Mouse (Mus musculus) ovary, adult 18-20 months (tissue): Measurements from ENCODE around the gene Dpp9.
"Not testable (repeated sequence)": the region's sequence is repeated elsewhere in the genome, so short reads cannot be mapped to it uniquely, and the experiment has no call there.

Experiments used
- DNase-seq: peaks from one replicate; pipeline ENCODE4 v3.0.0; 2022; ENCODE audit warnings: low spot score, mixed read lengths

Gene Dpp9

DNA sequence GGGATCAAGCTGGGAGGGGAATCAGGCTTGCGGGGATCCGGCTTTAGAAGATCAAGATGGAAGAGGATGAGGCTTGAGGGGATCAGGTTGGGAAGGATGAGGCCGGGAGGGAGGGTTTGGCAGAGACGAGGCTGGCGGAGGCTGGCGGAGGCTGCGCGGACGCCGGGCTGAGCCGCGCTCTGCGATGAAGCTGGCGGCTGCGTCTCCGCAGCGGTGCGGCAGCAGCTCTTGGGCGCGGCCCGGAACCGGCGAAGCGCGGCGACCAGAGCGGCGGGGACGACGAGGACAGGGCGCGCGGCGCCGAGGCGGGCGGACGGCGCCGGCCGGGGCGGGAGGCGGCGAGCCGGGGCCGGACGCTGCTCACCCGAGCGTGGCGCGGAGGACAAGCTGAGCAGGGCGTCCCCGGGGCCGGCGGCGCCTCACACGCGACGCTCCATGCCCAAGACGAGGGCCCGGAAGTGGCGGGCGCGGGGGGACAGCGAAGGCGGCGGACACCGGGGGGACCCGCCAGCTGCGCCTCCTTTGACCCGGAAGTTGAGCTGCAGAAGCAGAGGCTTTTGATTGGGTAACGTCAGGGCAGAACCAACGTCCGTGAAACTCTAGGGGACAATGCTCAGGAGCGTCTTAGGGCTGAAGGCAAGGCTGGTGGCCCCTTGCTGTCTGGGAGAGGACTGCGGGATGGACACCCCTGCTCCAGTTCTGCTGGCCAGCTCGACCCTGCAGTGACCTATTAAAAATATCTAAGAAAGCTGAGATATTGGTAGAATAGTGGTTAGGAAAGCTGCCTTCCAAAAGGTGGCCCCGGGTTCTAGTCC is at the start of gene Dpp9:
Gene Dpp9, minus strand, starts transcription at position 529 of the 815 bp plus-strand sequence.
- DNase-seq: peak; percentile 92

- DNase-seq: no peak
Observed at GRCm38 (mm10) chr17:56266271-56266670, 47.6 kb upstream of the Dpp9 start.

DNA sequence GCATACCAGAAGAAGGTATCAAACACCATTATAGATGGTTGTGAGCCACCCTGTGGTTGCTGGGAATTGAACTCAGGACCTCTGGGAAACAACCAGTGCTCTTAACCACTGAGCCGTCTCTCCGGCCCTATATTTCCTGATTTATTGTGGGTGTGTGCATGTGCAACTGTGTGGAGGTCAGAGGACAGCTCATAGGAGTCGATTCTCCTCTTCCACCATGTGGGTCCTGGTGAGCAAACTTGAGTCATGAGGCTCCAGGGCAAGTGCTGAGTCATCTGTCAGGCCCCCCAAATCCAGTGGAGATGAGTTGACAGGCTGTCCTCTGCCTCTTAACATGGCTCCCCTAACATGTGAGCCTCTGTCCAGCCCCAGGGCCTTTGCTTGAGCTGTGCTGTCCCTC is 47.2 kb upstream of the Dpp9 start:
- no peak for DNase-seq

DNA sequence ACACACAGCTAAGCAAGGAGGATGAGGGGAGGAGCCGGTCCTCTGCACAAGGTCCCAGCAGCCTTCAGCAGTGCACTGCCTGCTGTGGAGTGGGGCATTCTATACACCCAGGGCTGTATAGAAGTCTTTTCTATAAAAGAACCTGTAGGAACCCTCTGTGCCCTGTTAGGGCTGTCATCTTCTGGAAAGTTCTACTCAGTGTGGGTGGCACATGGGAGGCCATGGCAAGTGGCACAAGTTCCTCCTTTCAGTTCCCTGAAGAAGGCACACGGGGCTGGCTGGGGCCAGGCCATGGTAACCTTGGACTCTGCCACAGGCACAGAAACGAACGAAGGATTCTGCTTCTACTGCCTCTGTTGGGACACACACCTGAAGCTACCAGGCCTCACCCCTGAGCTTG is 46.3 kb upstream of the Dpp9 start:
- DNase-seq: no peak

DNA sequence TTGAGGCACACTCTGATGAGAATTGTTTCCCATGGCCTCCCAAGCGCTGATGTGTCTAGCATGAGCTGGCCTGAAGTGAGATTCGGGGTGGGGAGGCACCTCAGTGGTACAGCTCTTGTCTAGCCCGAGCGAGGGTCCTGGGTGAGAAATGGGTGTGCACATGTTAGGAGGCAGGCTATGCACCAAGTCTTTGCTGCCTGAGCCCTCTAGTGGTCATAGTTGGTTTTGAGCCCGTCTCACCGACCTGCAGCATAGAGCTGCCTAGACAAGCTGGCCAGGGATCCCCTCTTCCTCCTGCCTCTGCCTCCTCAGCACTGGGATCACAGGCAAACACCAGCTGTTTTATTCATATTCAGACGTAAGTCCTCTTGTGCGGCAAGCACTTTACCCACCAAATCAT is 45.3 kb upstream of the Dpp9 start:
- no peak for DNase-seq

GRCm38 (mm10) chr17:56262645-56263094 is 44.0 kb upstream of the Dpp9 start:
- no peak for DNase-seq

- no peak for DNase-seq
Observed at GRCm38 (mm10) chr17:56261166-56261565, 42.5 kb upstream of the Dpp9 start.

GRCm38 (mm10) chr17:56259301-56260037 is 40.8 kb upstream of the Dpp9 start:
- no peak for DNase-seq

GRCm38 (mm10) chr17:56258812-56259211 is 40.1 kb upstream of the Dpp9 start:
- DNase-seq: not testable (repeated sequence)

DNA sequence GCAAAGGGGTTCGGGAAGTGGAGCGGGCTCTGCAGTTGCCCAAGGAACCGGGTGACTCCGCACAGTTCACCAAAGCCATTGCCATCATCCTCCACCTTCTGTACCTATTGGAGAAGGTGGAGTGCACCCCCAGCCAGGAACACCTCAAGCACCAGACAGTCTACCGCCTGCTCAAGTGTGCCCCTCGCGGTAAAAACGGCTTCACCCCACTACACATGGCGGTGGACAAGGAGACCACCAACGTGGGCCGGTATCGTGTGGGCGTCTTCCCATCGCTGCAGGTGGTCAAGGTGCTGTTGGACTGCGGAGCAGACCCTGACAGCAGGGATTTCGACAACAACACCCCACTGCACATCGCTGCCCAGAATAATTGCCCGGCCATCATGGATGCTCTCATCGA is 39.6 kb upstream of the Dpp9 start:
- not testable (repeated sequence) for DNase-seq

DNA sequence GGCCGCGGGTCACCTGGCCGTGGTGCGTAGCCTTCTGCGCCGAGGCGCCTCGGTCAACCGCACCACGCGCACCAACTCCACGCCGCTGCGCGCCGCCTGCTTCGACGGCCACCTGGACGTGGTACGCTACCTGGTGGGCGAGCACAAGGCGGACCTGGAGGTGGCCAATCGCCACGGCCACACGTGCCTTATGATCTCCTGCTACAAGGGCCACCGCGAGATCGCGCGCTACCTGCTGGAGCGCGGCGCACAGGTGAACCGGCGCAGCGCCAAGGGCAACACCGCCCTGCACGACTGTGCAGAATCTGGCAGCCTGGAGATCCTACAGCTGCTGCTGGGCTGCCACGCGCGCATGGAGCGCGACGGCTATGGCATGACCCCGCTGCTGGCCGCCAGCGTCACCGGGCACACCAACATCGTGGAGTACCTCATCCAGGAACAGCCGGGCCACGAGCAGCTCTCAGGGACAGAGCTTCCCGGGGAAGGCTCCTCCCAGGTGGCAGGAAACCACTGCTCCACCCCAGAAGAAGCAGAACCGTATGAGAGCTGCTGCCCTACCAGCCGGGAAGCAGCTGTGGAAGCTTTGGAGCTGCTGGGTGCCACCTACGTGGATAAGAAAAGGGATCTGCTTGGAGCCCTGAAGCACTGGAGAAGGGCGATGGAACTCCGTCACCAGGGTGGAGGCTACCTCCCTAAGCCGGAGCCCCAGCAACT is 38.6 kb upstream of the Dpp9 start:
- DNase-seq: no peak

DNA sequence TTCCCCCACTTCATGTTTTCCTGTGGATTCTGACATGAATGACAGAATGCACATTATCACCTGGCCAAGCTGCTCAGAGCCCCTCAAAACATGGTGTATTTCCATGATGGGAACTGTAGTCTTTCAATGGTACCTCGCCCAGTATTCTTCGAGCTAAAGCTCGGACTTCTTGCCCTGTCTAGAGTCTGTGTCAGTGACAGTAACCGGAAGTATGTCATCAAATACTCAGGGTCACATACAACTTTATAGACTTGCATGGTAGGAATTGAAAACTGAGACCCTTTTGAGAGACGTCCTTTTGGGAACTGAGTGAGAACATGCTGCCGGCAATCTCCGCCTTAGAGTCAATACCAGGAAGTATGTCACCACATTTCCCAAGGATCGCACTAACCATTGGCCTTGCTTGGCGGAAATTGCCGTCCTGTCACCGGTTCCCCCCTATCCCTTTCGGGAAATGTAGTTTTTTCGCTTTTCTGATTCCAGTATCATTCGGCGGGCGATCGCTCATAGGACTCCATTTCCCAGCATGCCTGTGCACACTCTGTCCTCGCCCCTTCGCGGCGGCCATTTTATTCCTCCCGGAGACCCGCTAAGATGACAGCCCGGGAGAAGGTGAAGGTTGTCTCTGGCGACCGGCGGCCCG is 37.7 kb upstream of the Dpp9 start, which contains the start of gene Fem1a:
Gene Fem1a, plus strand, starts transcription at position 572 of the 643 bp plus-strand sequence.
- DNase-seq: peak; percentile 95

- peak; percentile 97 for DNase-seq
Observed at GRCm38 (mm10) chr17:56255863-56256238, 37.1 kb upstream of the Dpp9 start.

DNA sequence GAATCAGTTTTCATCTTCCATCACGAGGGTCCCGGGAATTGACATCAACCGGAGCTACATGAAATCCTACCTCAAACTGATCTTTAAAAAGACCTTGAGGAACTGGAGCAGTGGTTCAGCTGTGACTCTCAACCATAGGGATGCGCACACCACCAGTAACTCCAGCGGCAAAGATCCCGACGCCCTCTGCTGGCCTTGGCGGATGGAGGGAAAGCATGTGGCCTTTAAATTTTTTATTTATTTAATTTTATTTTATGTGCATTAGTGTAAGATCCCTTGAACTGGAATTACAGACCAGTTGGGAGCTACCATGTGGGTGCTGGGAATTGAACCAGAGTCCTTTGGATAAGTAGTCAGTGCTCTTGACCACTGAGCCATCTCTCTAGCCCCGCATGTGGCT is 36.7 kb upstream of the Dpp9 start:
- no peak for DNase-seq

DNA sequence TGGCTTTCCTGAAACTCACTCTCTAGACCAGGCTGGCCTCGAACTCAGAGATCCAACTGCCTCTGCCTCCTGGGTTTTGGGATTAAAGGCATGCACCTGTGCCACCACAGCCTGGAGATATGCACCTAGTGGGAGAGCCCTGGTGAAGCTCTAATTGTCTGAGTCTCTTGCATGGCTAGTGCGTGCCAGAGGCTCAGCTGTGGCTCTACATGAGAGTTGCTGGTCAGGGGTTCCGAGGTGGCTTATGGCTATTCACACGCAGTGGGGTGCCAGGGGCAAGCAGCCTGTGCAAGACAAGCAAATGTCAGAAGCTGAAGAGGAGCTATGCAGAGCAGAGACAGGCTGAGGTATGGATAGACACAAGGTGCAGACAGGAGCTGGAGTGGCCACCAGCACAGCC is 36.0 kb upstream of the Dpp9 start:
- DNase-seq: no peak

DNA sequence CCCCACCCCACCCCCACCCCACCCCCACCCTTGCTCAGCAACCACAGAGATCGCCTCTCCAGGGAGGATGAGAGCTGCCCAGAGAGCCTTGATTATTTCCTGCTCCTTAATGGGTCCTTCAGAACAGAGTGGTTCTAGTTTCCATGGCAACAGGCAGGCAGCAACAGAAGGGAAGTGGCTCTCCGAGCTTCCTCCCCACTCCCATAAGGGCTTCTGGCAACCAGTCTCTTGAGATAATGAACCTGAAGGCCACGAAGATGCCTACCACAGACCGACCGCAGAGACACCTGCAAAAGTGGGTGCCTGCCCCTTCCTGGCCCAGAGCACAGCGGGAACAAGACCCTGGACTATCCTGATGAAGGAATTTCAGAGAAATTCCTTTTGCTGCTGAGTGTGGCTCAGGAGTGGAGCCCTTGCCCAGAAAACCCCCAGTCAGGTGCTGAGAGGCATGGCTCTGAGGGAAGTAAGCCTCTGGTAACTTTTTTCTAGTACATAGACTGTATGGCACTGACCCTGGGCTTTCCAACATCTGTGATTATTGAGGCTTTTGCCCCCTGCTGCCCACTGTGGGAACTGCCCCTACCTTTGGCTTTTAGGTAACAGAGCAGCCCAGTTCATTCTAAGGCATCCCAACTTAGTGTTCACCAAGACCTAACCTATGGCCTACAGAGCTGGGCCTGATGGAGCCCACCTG is 32.6 kb upstream of the Dpp9 start:
- DNase-seq: no peak

- DNase-seq: no peak
Observed at GRCm38 (mm10) chr17:56245608-56246007, 26.9 kb upstream of the Dpp9 start.

DNA sequence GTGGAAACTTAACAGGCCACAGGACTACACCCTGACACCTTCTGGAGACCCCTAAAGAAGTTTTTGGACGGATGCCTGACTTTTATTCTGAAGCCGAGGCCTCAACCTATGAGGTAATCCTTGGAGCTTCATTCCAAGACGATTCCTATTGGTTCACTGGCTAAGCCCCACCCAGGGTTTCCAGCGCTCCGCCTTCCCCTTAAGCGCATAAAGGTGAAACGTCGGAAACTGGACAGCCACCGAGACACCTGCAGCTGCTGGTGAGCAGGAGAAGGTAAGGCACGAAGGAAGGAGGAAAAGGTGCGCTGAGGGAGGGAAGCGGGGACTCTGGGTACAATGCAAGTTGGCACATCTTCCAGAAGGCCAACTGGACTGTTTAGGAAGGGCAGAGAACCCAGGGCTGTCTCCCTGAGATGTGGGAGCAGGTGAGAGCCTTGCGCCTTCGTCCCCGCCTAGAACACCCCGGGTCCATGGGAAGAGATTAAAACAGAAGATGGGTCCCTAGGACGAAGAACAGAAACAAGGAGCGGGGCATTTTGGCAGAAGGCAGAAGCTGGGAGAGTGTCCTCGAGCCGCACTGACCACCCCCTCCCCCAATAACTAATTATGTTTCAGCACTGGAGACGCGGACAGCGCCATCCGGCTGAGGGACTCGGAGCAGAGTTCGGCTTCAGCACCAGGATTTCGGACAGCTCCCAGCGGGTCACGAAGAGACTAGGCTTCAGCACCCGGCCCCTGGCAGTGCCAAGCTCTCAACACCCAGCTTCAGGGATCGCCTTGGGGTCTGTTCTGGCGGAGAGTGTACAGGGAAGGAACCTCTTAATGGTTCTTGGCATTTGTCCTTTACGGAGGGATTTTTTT is 23.1 kb upstream of the Dpp9 start:
- DNase-seq: peak; percentile 70

DNA sequence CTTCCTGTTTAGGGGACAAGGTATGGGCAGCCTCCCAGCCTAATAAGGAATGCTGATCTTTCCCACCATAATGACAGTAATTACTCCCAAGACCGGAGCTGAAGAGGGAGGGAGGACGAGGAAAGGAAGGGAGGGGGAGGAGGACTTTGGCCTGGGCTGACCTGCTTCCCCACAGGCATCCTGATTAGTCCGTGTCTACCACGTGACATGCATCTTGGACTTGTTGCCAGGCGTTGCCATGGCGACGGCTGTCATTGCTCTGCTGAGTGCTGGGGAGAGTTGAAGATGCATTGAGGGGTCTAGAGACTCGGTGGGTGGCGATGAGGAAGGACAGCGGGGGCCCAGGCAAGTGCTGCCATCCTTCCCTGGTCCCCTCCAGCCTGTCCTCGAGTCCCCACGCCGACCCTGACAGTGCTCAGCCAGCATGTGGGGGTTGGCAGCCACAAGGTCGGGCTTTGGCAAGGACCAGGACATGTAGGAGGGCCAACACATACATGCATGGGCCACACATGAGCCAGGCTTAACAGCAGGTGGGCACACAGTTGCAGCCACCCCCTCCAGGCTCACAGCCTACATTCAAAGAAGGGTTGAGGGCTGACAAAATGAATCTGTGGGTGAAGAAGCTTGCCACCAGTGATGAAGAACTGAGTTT is 15.2 kb upstream of the Dpp9 start:
- no peak for DNase-seq

DNA sequence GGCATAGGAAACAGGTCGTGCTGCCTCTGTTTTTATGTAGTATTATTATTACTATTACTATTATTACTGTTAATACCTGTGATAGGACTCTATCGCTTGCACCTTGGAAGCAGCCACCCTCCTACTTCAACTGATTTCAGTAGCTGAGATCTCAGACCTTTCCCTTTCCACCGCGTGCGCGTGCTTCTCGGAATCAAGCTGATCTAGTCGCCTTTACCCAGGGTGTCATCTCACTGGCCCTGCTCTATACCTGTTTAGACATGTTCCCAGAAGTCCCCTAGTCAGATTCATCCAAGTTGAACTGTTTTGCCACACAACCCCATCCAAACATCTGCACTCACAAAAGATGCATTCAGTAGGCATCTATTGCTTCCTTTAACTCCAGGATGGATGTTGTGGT is 14.7 kb upstream of the Dpp9 start:
- no peak for DNase-seq
